In the genomic region with DNA sequence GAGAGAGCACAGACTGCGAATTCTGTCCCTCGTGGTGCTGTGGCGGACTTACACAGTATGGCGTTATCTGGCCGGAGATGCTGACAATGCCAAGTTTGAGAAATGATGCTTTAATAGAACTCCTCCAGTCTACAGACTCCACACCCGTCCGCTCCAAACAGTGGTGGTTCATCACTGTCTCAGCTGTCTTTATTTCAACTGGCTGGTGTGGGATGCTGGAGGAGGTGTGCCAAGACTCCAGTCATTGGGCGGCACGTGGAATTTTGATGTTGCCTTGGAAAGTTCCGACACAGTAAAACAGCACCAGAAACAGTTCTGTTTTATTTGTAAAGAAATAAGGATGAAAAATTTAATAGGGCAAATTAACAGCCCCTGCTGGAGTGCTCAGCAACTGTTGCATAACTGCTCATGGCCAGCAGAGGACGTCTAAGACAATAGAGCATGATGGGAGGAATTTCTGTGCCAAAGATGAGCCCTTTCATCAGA, we compare ENCODE assay signal across 11 mouse cellular contexts.
DNase-seq lines count a peak whose midpoint lies in the region; ATAC-seq and TF ChIP-seq lines count a peak whose summit lies in the region.
"Had no signal": no experiment of that assay in that cellular context is flagged by ENCODE, and none has a peak within 500 bp of the region (broad histone marks: within the 10 kb centered on the region; RNA-seq: fewer than 3 reads in every experiment).

No protein-coding gene starts in this region.

- no peak for ATAC-seq in forebrain, postnatal 0 days
- peak; percentile 39 for ATAC-seq in CD4-positive, CD25-positive, alpha-beta regulatory T cell, adult 4 months
- ATAC-seq: inflammation-experienced regulatory T-cells, adult 6 months; midbrain, embryonic 16.5 days had no signal

- no peaks in the 10 kb centered on the region for H3K27me3 ChIP-seq in forebrain, postnatal 0 days (ENCODE audit: insufficient read depth, low read length)
- no peaks in the 10 kb centered on the region for H3K27me3 ChIP-seq in forebrain, embryonic 10.5 days (ENCODE audit: poor library complexity, severe bottlenecking)
- no peaks in the 10 kb centered on the region for H3K27me3 ChIP-seq in limb, embryonic 10.5 days (ENCODE audit: low read depth, poor library complexity, severe bottlenecking)
- H3K27me3 ChIP-seq: limb, embryonic 12.5 days had no signal

- no peak overlapping the region for H3K27ac ChIP-seq in forebrain, postnatal 0 days (ENCODE audit: low read depth, low read length)
- no peak overlapping the region for H3K27ac ChIP-seq in forebrain, embryonic 10.5 days
- no peak overlapping the region for H3K27ac ChIP-seq in limb, embryonic 10.5 days
- H3K27ac ChIP-seq: limb, embryonic 12.5 days had no signal

- TF ChIP-seq CTCF in forebrain, postnatal 0 days (IDR thresholded peaks at IDR 0.05; ENCODE audit: low read depth) = peak; percentile 43

- no peaks in the 10 kb centered on the region for H3K9me3 ChIP-seq in forebrain, postnatal 0 days (ENCODE audit: low read length)
- H3K9me3 ChIP-seq in forebrain, embryonic 10.5 days = no peaks in the 10 kb centered on the region; the same call in 1 of the 2 replicates
- H3K9me3 ChIP-seq in limb, embryonic 10.5 days (replicated peaks) = no peaks in the 10 kb centered on the region
- H3K9me3 ChIP-seq: limb, embryonic 12.5 days had no signal

- 75% methylated on average over 11 of the region's 11 CpGs for WGBS in forebrain, postnatal 0 days
- WGBS in forebrain, embryonic 10.5 days = 88% methylated on average over 11 of the region's 11 CpGs
- 82% methylated on average over 11 of the region's 11 CpGs for WGBS in limb, embryonic 10.5 days

- H3K4me2 ChIP-seq in forebrain, postnatal 0 days (ENCODE audit: low read depth) = no peak overlapping the region
- H3K4me2 ChIP-seq: limb, embryonic 12.5 days had no signal

- no peaks in the 10 kb centered on the region for H3K36me3 ChIP-seq in forebrain, postnatal 0 days (ENCODE audit: insufficient read depth)
- no peaks in the 10 kb centered on the region for H3K36me3 ChIP-seq in forebrain, embryonic 10.5 days (replicated peaks)
- no peaks in the 10 kb centered on the region for H3K36me3 ChIP-seq in limb, embryonic 10.5 days
- H3K36me3 ChIP-seq: limb, embryonic 12.5 days had no signal

- H3K4me1 ChIP-seq in forebrain, postnatal 0 days (ENCODE audit: insufficient read depth) = no peaks in the 10 kb centered on the region
- 0 out of 2 replicates have a peak, but pooled peaks cover 2% of the 10 kb centered on the region for H3K4me1 ChIP-seq in forebrain, embryonic 10.5 days
- H3K4me1 ChIP-seq in limb, embryonic 10.5 days = no peaks in the 10 kb centered on the region

- DNase-seq in forebrain, postnatal 0 days = no peak
- DNase-seq in forebrain, embryonic 10.5 days (ENCODE audit: extremely low spot score, low spot score) = no peak
- DNase-seq in layer of hippocampus, adult 9-11 months = peak; percentile 19
- DNase-seq in layer of hippocampus, adult 9-10 months (ENCODE audit: low spot score) = no peak
- peak; percentile 17 for DNase-seq in limb, embryonic 10.5 days (ENCODE audit: low spot score)
- no peak for DNase-seq in thymus, postnatal 0 days (ENCODE audit: low spot score)
- no peak for DNase-seq in spleen, postnatal 10 days (ENCODE audit: low spot score in 2 of 2)

- H3K9ac ChIP-seq in forebrain, postnatal 0 days = no peak overlapping the region
- H3K9ac ChIP-seq: limb, embryonic 12.5 days had no signal

- H3K4me3 ChIP-seq in forebrain, postnatal 0 days (ENCODE audit: low read depth, low read length) = no peak overlapping the region
- no peak overlapping the region for H3K4me3 ChIP-seq in forebrain, embryonic 10.5 days
- H3K4me3 ChIP-seq in limb, embryonic 10.5 days = no peak overlapping the region
- H3K4me3 ChIP-seq: limb, embryonic 12.5 days had no signal

Comparison
In these comparisons a context has a peak if more than half of its experiments do, and no peak if none do; other contexts are left out.
1. DNase-seq: peak in layer of hippocampus, adult 9-11 months (single experiment) and limb, embryonic 10.5 days (single experiment); none in forebrain, postnatal 0 days (single experiment), forebrain, embryonic 10.5 days (single experiment), layer of hippocampus, adult 9-10 months (single experiment), thymus, postnatal 0 days (single experiment) and spleen, postnatal 10 days (0 of 2).